In the genomic region with DNA sequence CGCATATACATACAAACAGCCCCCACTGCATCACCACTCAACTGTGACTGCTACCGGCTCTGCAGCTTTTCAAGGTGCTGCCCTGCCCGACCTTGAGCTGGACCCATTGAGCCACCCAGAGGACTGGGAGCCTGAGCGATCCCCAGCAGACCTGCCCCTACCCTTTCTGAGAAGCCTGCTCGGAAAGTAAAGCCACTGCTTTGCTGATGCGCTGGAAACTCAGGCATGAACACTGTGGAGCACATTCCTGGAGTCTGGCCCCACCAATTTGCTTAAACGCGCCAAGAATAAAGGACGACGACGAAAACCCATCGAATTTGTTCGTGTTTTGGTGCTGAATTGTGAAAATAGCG, we compare ENCODE assay signal across 8 mouse cellular contexts. TPM values are rescaled to one million over a fixed set of nuclear protein-coding genes. Genes with fewer than 3 reads are reported as not detected.
DNase-seq lines count a peak whose midpoint lies in the region; ATAC-seq and TF ChIP-seq lines count a peak whose summit lies in the region.

No protein-coding gene starts in this region.

- H3K9ac ChIP-seq in heart, embryonic 16.5 days (ENCODE audit: low read length), result peak overlapping the region; percentile 88
- peak overlapping the region; percentile 75 for H3K9ac ChIP-seq in limb, embryonic 12.5 days (replicated peaks)

- H3K36me3 ChIP-seq in E14TG2a.4 (ENCODE audit: insufficient read depth, low read length), result peaks cover 30% of the 10 kb centered on the region
- H3K36me3 ChIP-seq in heart, embryonic 16.5 days (ENCODE audit: control insufficient read depth, insufficient read depth), result no peaks in the 10 kb centered on the region
- H3K36me3 ChIP-seq in limb, embryonic 12.5 days, result peaks cover 13% of the 10 kb centered on the region
- H3K36me3 ChIP-seq in splenic B cell, adult 2 months (ENCODE audit: control insufficient read depth, insufficient read depth, low read length, poor library complexity, severe bottlenecking), result no peaks in the 10 kb centered on the region

- WGBS in heart, embryonic 16.5 days, result under 1% methylated on average over 14 of the region's 14 CpGs
- WGBS in limb, embryonic 12.5 days, result under 1% methylated on average over 14 of the region's 14 CpGs

- DNase-seq in adrenal gland, postnatal 14 days, result peak; percentile 44
- DNase-seq in adrenal gland, postnatal 4 days (ENCODE audit: low spot score in 2 of 2), result no peak
- peak; percentile 24 for DNase-seq in splenic B cell, adult 2 months (ENCODE audit: low read depth, low spot score)
- DNase-seq in layer of hippocampus, adult 18-20 months (ENCODE audit: low spot score in 2 of 2), result no peak
- no peak for DNase-seq in cerebellum, adult 11 months

- H3K27ac ChIP-seq in heart, embryonic 16.5 days (ENCODE audit: low read length), result peak overlapping the region; percentile 93
- H3K27ac ChIP-seq in limb, embryonic 12.5 days, result peak overlapping the region; percentile 87; the same call in 1 of the 2 replicates

- H3K4me1 ChIP-seq in E14TG2a.4 (replicated peaks; ENCODE audit: low read depth, low read length), result peaks cover 74% of the 10 kb centered on the region
- peaks cover 33% of the 10 kb centered on the region for H3K4me1 ChIP-seq in heart, embryonic 16.5 days (ENCODE audit: control insufficient read depth, insufficient read depth, low read length)
- H3K4me1 ChIP-seq in limb, embryonic 12.5 days (replicated peaks), result peaks cover 31% of the 10 kb centered on the region

- no peak for TF ChIP-seq CTCF in E14TG2a.4 (conservative IDR thresholded peaks at IDR 0.05; ENCODE audit: low read length)

- peaks cover 20% of the 10 kb centered on the region for H3K27me3 ChIP-seq in E14TG2a.4 (ENCODE audit: insufficient read depth, low read length)
- H3K27me3 ChIP-seq in heart, embryonic 16.5 days (ENCODE audit: control insufficient read depth, insufficient read depth, low read length), result no peaks in the 10 kb centered on the region
- H3K27me3 ChIP-seq in limb, embryonic 12.5 days, result peaks cover 15% of the 10 kb centered on the region; the same call in 1 of the 2 replicates
- no peaks in the 10 kb centered on the region for H3K27me3 ChIP-seq in splenic B cell, adult 2 months (ENCODE audit: control insufficient read depth, insufficient read depth, low read length, poor library complexity, severe bottlenecking)

- H3K9me3 ChIP-seq in E14TG2a.4 (ENCODE audit: low read length), result no peaks in the 10 kb centered on the region
- no peaks in the 10 kb centered on the region for H3K9me3 ChIP-seq in heart, embryonic 16.5 days (replicated peaks; ENCODE audit: control insufficient read depth, low read length)
- no peaks in the 10 kb centered on the region for H3K9me3 ChIP-seq in limb, embryonic 12.5 days

- ATAC-seq in heart, embryonic 16.5 days (replicated peaks; ENCODE audit: extremely low read depth, insufficient read depth, low FRiP score), result no peak
- ATAC-seq in limb, embryonic 12.5 days (ENCODE audit: insufficient number of reproducible peaks, insufficient read depth, low FRiP score, low TSS enrichment, low read depth), result no peak; the same call in 1 of the 2 replicates

- peak overlapping the region; percentile 96 for H3K4me3 ChIP-seq in E14TG2a.4 (replicated peaks; ENCODE audit: low read length)
- H3K4me3 ChIP-seq in heart, embryonic 16.5 days (ENCODE audit: low read length), result peak overlapping the region; percentile 80
- peak overlapping the region; percentile 85 for H3K4me3 ChIP-seq in limb, embryonic 12.5 days (replicated peaks)

- H3K4me2 ChIP-seq in heart, embryonic 16.5 days (ENCODE audit: low read depth, low read length), result peak overlapping the region; percentile 96
- H3K4me2 ChIP-seq in limb, embryonic 12.5 days, result peak overlapping the region; percentile 100

RNA-seq across cellular contexts. Expression of a gene that starts 0.5 kb away (rescaled TPM):
- 18.7 TPM in 2 replicates for total RNA-seq in adrenal gland, postnatal 14 days (2021)
- total RNA-seq in adrenal gland, postnatal 4 days (2021), result 10 to 100 TPM; 18.8 to 19.3 TPM
- 27.2 and 33.1 TPM in 2 replicates for polyA plus RNA-seq in heart, embryonic 16.5 days (2015; fragmentation: Nextera tagmentation; extraction: Ambion mirVana)
- 16.9 and 18.3 TPM in 2 replicates for polyA plus RNA-seq in limb, embryonic 12.5 days (2016; fragmentation: Nextera tagmentation; extraction: Ambion mirVana)
- total RNA-seq in layer of hippocampus, adult 18-20 months (2021), result 10 to 100 TPM; 22.2 to 24.4 TPM

RNA-seq across cellular contexts. Expression of a gene that starts 12.1 kb away (rescaled TPM):
- 15.6 and 16.0 TPM in 2 replicates for total RNA-seq in adrenal gland, postnatal 14 days (2021)
- 10 to 100 TPM; 24.8 to 28.0 TPM for total RNA-seq in adrenal gland, postnatal 4 days (2021)
- polyA plus RNA-seq in heart, embryonic 16.5 days (2015; fragmentation: Nextera tagmentation; extraction: Ambion mirVana), result 15.4 and 17.1 TPM in 2 replicates
- 41.8 and 43.6 TPM in 2 replicates for polyA plus RNA-seq in limb, embryonic 12.5 days (2016; fragmentation: Nextera tagmentation; extraction: Ambion mirVana)
- 10 to 100 TPM; 12.6 to 12.8 TPM for total RNA-seq in layer of hippocampus, adult 18-20 months (2021)

RNA-seq across cellular contexts. Expression of a gene that starts 19.3 kb away (rescaled TPM):
- total RNA-seq in adrenal gland, postnatal 14 days (2021), result 15.2 and 15.5 TPM in 2 replicates
- 10 to 100 TPM; 35.6 to 41.8 TPM for total RNA-seq in adrenal gland, postnatal 4 days (2021)
- polyA plus RNA-seq in heart, embryonic 16.5 days (2015; fragmentation: Nextera tagmentation; extraction: Ambion mirVana), result 28.8 and 31.2 TPM in 2 replicates
- 45.5 and 46.7 TPM in 2 replicates for polyA plus RNA-seq in limb, embryonic 12.5 days (2016; fragmentation: Nextera tagmentation; extraction: Ambion mirVana)
- total RNA-seq in layer of hippocampus, adult 18-20 months (2021), result 10 to 100 TPM; 24.4 to 28.2 TPM

RNA-seq across cellular contexts. Expression of a gene that starts 19.3 kb away (rescaled TPM):
- 10.6 and 11.3 TPM in 2 replicates for total RNA-seq in adrenal gland, postnatal 14 days (2021)
- total RNA-seq in adrenal gland, postnatal 4 days (2021), result 10 to 100 TPM; 16.8 to 17.0 TPM
- polyA plus RNA-seq in heart, embryonic 16.5 days (2015; fragmentation: Nextera tagmentation; extraction: Ambion mirVana), result 13.5 and 14.5 TPM in 2 replicates
- polyA plus RNA-seq in limb, embryonic 12.5 days (2016; fragmentation: Nextera tagmentation; extraction: Ambion mirVana), result 25.6 and 30.5 TPM in 2 replicates
- total RNA-seq in layer of hippocampus, adult 18-20 months (2021), result 10 to 100 TPM; 11.2 to 12.8 TPM

RNA-seq across cellular contexts. Expression of a gene that starts 30.2 kb away (rescaled TPM):
- total RNA-seq in adrenal gland, postnatal 14 days (2021), result not detected in 2 replicates
- total RNA-seq in adrenal gland, postnatal 4 days (2021), result under 1 TPM; 0.25 to 0.37 TPM
- polyA plus RNA-seq in heart, embryonic 16.5 days (2015; fragmentation: Nextera tagmentation; extraction: Ambion mirVana), result 0.29 and 0.39 TPM in 2 replicates
- 0.91 and 1.1 TPM in 2 replicates for polyA plus RNA-seq in limb, embryonic 12.5 days (2016; fragmentation: Nextera tagmentation; extraction: Ambion mirVana)
- total RNA-seq in layer of hippocampus, adult 18-20 months (2021), result under 1 TPM; 0.41 to 0.64 TPM

Comparison
In these comparisons a context has a peak if more than half of its experiments do, and no peak if none do; other contexts are left out.
1. DNase-seq: peak in adrenal gland, postnatal 14 days (single experiment) and splenic B cell, adult 2 months (single experiment); none in adrenal gland, postnatal 4 days (0 of 2), layer of hippocampus, adult 18-20 months (0 of 2) and cerebellum, adult 11 months (single experiment).
2. Peak in every context shown above with its lines, with median percentiles within 50 percentile points of each other: H3K4me3 ChIP-seq.